Mouse (Mus musculus) cerebellum, adult 2 months (tissue): Measurements from ENCODE around the gene 0610030E20Rik. TPM values are rescaled to one million over a fixed set of nuclear protein-coding genes. Genes with fewer than 3 reads are reported as not detected.

Source experiments
- DNase-seq, 2 experiments: peaks; one replicate each; pipeline ENCODE4 v3.0.0; 2021
- H3K27ac ChIP-seq: fragments of 200-500 bp; 2 replicates; pipeline ENCODE4 v1.5.1; 2012; ENCODE audit warnings: low read length, control low read depth, inconsistent platforms; ENCODE audit not compliant: insufficient read depth
- H3K27me3 ChIP-seq: fragments of 200-500 bp; 2 replicates; pipeline ENCODE4 v1.6.1; 2012; ENCODE audit warnings: inconsistent platforms, mild to moderate bottlenecking, low read length, moderate library complexity; ENCODE audit not compliant: control insufficient read depth, insufficient read depth
- H3K4me1 ChIP-seq: fragments of 200-500 bp; 2 replicates; pipeline ENCODE4 v1.6.1; 2011; ENCODE audit warnings: low read length; ENCODE audit not compliant: control insufficient read depth, insufficient read depth
- H3K4me3 ChIP-seq: fragments of 200-500 bp; replicated peaks from 2 replicates; pipeline ENCODE3; 2011; ENCODE audit warnings: mild to moderate bottlenecking, low read depth, low read length, control low read depth; ENCODE audit not compliant: insufficient read depth
- CTCF ChIP-seq: fragments of 200-500 bp; IDR thresholded peaks from 2 replicates; pipeline ENCODE4 v1.5.1; 2011; ENCODE audit warnings: low read depth, mild to moderate bottlenecking, control low read depth, low read length, moderate library complexity, borderline replicate concordance; ENCODE audit not compliant: insufficient read depth
- POLR2A ChIP-seq: fragments of 200-500 bp; IDR thresholded peaks from 2 replicates; pipeline ENCODE4 v1.6.1; 2011; ENCODE audit warnings: low read length, control low read depth, borderline replicate concordance; ENCODE audit not compliant: insufficient read depth
- WGBS: fragments of 180-500 bp; shearing (Covaris S2); methylation state at CpG from one replicate; pipeline ENCODE4 v1.1.7; 2018; 5-methylcytosine and 5-hydroxymethylcytosine counted together
- polyA plus RNA-seq: library from polyadenylated mRNA; depleted of rRNA; stranded (reverse); fragments of >200 nt; gene quantifications from 2 replicates; pipeline ENCODE4 v1.2.3, GENCODE M21; 2012

Gene 0610030E20Rik
- polyA plus RNA-seq, 1 experiment: 25.1 TPM

DNA sequence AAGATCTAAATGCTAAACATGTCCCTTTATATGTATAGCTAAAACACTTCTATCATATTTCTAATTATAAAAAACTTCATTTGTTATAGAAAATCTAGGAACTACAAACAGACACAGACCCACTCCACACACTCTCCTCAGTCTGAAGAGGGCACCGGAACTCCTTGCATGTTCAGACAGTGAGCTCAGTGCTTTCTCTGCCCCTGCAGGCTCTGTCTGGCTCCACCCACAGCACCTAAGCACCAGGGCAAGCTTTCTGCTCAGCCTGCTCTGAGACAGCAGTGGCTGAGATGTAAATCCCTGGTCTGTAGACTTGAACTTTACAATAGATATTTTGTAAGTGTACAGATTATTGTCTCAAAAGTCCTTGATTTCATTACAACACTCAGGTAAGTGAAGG is 31.1 kb upstream of the 0610030E20Rik start:
- H3K27ac ChIP-seq: no peak overlapping the region
- DNase-seq: no peak
- no peaks in the 10 kb centered on the region for H3K27me3 ChIP-seq
- whole genome bisulfite sequencing: 92% methylated on average over 1 of the region's 1 CpGs
- H3K4me1 ChIP-seq: no peaks in the 10 kb centered on the region
- no peak overlapping the region for H3K4me3 ChIP-seq
- TF ChIP-seq CTCF: no peak
- TF ChIP-seq POLR2A: no peak

- Histone ChIP-seq H3K27ac (no peak overlapping the region), H3K27me3 (no peaks in the 10 kb centered on the region), H3K4me3 (no peak overlapping the region), H3K4me1 (no peaks in the 10 kb centered on the region)
- DNase-seq: no peak
- 83% methylated on average over 5 of the region's 5 CpGs for WGBS
- TF ChIP-seq CTCF (no peak), POLR2A (no peak)
Observed at GRCm38 (mm10) chr6:72318440-72318839, 28.7 kb upstream of the 0610030E20Rik start.

DNA sequence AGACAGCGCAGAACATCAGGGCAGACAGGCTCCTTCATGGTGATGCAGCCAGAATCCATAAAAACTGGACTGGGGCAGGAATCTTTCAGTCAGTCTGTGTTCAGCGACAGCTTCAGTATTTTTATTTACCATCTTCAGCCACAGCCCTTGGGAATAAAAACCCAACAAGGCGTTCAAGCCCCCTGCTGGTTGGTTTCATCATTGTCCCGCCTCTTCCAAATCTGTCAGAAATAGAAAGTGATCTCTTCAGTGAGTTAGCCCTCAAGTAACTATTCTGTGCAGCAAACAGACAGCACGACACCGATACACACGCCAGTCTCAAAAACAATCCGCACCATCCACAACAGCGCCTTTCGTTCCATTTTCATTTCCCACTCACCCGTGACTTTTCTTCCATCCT is 28.1 kb upstream of the 0610030E20Rik start:
- Histone ChIP-seq H3K27ac (no peak overlapping the region), H3K27me3 (no peaks in the 10 kb centered on the region), H3K4me1 (no peaks in the 10 kb centered on the region), H3K4me3 (no peak overlapping the region)
- TF ChIP-seq CTCF (no peak), POLR2A (no peak)
- 71% methylated on average over 11 of the region's 11 CpGs for WGBS
- DNase-seq: no peak

DNA sequence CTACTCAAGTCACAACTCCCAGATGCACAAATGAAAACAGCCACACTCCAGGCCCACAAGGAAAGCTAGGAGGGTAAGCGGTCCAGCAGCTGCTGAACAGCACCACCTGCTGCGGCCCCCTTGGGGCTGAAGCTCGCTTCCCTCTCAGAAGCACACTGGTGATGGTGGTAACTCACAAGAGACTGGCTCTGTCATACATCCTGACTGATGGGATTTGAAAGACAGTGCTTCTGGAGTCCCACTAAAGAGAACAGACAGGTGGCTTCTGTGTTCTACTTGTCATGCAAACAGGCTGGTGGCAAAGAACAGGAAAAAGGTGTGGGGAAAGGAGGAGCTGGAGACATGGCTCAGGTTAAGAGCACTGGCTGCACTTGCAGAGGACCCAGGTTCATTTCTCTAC is 24.2 kb upstream of the 0610030E20Rik start:
- H3K27me3 ChIP-seq: no peaks in the 10 kb centered on the region
- H3K4me3 ChIP-seq: no peak overlapping the region
- H3K27ac ChIP-seq: no peak overlapping the region
- H3K4me1 ChIP-seq: no peaks in the 10 kb centered on the region
- no peak for DNase-seq
- TF ChIP-seq CTCF (no peak), POLR2A (no peak)
- WGBS: 90% methylated on average over 3 of the region's 3 CpGs

DNA sequence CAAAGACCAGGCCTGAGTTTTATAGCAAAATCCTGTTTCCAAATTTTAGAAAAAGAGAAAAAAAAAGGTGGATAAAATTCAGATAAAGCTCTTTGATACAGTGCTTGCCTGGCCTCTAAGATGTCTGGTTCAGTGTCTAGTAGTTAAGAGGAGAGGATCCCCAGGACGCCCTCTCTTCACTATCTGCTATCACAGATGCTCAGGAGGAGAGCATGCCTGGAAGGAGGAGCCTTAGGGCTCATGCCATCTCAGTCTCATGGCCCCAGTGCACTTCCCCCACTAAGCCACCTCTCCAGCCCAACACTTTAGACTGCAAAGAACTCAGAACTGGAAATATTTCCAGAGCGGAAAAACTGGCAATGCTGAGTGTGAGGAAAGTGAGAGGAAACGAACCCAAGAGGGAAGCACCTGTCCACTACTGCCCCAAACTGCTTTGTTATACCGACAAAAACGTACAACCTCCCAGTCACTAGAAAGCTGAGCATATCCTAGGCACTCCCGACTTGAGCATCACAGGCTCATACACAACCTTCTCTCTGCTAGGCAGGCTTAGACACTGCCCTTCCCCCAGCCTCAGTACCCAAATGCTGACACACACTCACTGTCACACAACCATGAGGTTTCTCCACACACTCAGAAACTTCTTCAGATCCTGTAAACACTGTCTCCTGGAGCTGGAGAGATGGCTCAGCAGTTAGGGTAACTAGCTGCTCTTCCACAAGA is 23.2 kb upstream of the 0610030E20Rik start:
- Histone ChIP-seq H3K27me3 (no peaks in the 10 kb centered on the region), H3K4me3 (no peak overlapping the region), H3K27ac (no peak overlapping the region), H3K4me1 (no peaks in the 10 kb centered on the region)
- TF ChIP-seq POLR2A: no peak
- WGBS: 91% methylated on average over 6 of the region's 6 CpGs
- DNase-seq: no peak

- no peak for DNase-seq
- WGBS: 74% methylated on average over 6 of the region's 6 CpGs
- H3K4me3 ChIP-seq: no peak overlapping the region
- H3K27me3 ChIP-seq: no peaks in the 10 kb centered on the region
- no peak overlapping the region for H3K27ac ChIP-seq
- no peaks in the 10 kb centered on the region for H3K4me1 ChIP-seq
- peak; percentile 19; the same call in 1 of the 2 replicates for TF ChIP-seq CTCF
- TF ChIP-seq POLR2A: no peak
Observed at GRCm38 (mm10) chr6:72326274-72326673, 20.8 kb upstream of the 0610030E20Rik start.

- H3K4me1 ChIP-seq: no peaks in the 10 kb centered on the region
- WGBS: 94% methylated on average over 5 of the region's 5 CpGs
- H3K4me3 ChIP-seq: no peak overlapping the region
- TF ChIP-seq CTCF (no peak), POLR2A (no peak)
- H3K27me3 ChIP-seq: no peaks in the 10 kb centered on the region
- no peak overlapping the region for H3K27ac ChIP-seq
- DNase-seq: no peak
Observed at GRCm38 (mm10) chr6:72329019-72329418, 18.1 kb upstream of the 0610030E20Rik start.

- no peaks in the 10 kb centered on the region for H3K4me1 ChIP-seq
- no peaks in the 10 kb centered on the region for H3K27me3 ChIP-seq
- no peak overlapping the region for H3K4me3 ChIP-seq
- no peak overlapping the region for H3K27ac ChIP-seq
- TF ChIP-seq CTCF: no peak
- no peak for TF ChIP-seq POLR2A
- 92% methylated on average over 4 of the region's 4 CpGs for WGBS
- DNase-seq: no peak
Observed at GRCm38 (mm10) chr6:72330133-72330532, 17.0 kb upstream of the 0610030E20Rik start.
